Mouse (Mus musculus) liver, embryonic 15.5 days (tissue): Measurements from ENCODE around the gene Ipmk. TPM values are rescaled to one million over a fixed set of nuclear protein-coding genes. Genes with fewer than 3 reads are reported as not detected.

Experiments
- ATAC-seq: fragments of 200-750 bp; cut with Nextera tagmentation; 2 replicates; pipeline ENCODE4 v1.8.0; 2017; ENCODE audit warnings: moderate number of reproducible peaks, mild to moderate bottlenecking, moderate library complexity; ENCODE audit not compliant: insufficient read depth
- H3K27ac ChIP-seq: fragments of 300-500 bp; sonication (generic); replicated peaks from 2 replicates; pipeline ENCODE4 v1.5.1; 2015; ENCODE audit warnings: mild to moderate bottlenecking, inconsistent platforms
- H3K27me3 ChIP-seq: fragments of 300-500 bp; sonication (generic); 2 replicates; pipeline ENCODE4 v1.6.1; 2015; ENCODE audit warnings: mild to moderate bottlenecking, inconsistent platforms
- H3K36me3 ChIP-seq: fragments of 300-500 bp; sonication (generic); replicated peaks from 2 replicates; pipeline ENCODE4 v1.6.1; 2015; ENCODE audit warnings: moderate library complexity, mild to moderate bottlenecking, inconsistent platforms
- H3K4me1 ChIP-seq: fragments of 300-500 bp; sonication (generic); replicated peaks from 2 replicates; pipeline ENCODE4 v1.6.1; 2015; ENCODE audit warnings: inconsistent platforms
- H3K4me2 ChIP-seq: fragments of 300-500 bp; sonication (generic); 2 replicates; pipeline ENCODE4 v1.6.1; 2015; ENCODE audit warnings: moderate library complexity, mild to moderate bottlenecking, inconsistent platforms
- H3K4me3 ChIP-seq: fragments of 300-500 bp; sonication (generic); replicated peaks from 2 replicates; pipeline ENCODE4 v1.5.1; 2015; ENCODE audit warnings: mild to moderate bottlenecking, inconsistent platforms
- H3K9ac ChIP-seq: fragments of 300-500 bp; sonication (generic); 2 replicates; pipeline ENCODE4 v1.6.1; 2015; ENCODE audit warnings: moderate library complexity, mild to moderate bottlenecking, inconsistent platforms
- H3K9me3 ChIP-seq: fragments of 300-500 bp; sonication (generic); replicated peaks from 2 replicates; pipeline ENCODE4 v1.6.1; 2016; ENCODE audit warnings: inconsistent platforms
- WGBS: fragments of 180-500 bp; shearing (Covaris S2); methylation state at CpG from one replicate; pipeline ENCODE4 v1.1.7; 2015; ENCODE audit warnings: mixed read lengths; ENCODE audit not compliant: insufficient replicate concordance; 5-methylcytosine and 5-hydroxymethylcytosine counted together
- polyA plus RNA-seq: library from polyadenylated mRNA; unstranded; fragments of >200 nt; fragmentation: Nextera tagmentation; extraction: Ambion mirVana; gene quantifications from 2 replicates; pipeline ENCODE4 v1.2.1, GENCODE M21; 2015

Ipmk gene
- polyA plus RNA-seq, 1 experiment from 2014 or later = 8.3 TPM

DNA sequence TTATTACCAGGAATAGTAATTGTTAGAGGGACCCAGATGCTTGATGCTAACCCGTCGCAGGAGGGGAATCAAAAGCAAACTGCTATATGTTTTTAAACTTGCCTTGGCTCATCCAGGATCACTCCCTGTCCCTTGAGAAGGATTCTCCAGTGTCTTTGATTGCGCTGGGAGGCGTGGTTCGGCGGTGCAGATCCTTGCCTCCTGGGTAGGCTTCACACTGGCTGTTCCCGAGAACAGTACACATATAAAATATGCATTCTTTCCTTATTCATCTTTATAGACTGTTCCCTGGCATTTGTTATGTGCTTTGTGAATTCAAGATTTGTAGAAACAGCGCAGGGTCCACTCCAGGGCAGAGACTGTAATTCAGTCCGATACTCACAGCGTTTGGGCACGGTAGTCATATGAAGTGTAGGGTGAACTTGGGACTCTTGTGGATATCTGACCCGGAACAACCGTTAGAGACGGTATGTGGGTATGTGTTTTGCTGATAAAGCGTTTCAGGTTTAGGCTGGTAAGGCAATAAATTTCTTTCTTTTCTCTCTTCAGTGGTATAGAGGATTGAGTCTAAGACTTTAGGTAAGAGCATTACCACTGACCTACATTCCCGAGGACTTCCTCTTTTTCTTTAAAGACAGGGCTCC lies 1.2 kb downstream of the Ipmk start:
- whole genome bisulfite sequencing = 5% methylated on average over 16 of the region's 16 CpGs
- peak overlapping the region; percentile 95 for H3K9ac ChIP-seq
- H3K36me3 ChIP-seq = peaks cover 12% of the 10 kb centered on the region; the same call in 1 of the 2 replicates
- peak overlapping the region; percentile 92 for H3K4me3 ChIP-seq
- no peak for ATAC-seq
- peak overlapping the region; percentile 98 for H3K4me2 ChIP-seq
- H3K9me3 ChIP-seq = no peaks in the 10 kb centered on the region
- H3K27ac ChIP-seq = peak overlapping the region; percentile 93
- no peaks in the 10 kb centered on the region for H3K27me3 ChIP-seq
- H3K4me1 ChIP-seq = peaks cover 53% of the 10 kb centered on the region

DNA sequence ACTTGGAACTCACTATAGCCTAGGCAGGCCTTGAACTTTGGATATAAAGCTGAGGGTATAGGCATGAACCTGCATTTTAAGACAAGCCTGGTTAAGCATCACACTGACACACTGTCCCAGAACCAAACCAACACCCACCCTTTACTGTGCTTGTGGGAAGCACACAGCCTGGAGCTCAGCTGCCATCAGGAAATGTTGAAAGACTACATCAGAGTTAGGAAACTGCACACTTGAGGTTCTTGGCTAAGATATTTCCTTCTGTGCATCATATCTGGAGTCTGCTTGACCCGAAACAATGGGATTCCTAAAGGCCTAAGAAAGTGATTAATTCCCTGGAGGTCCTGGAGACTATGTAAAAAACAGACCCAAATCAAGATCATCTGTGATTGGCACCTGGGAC lies 1.7 kb downstream of the Ipmk start:
- H3K9ac ChIP-seq = peak overlapping the region; percentile 95; the same call in 1 of the 2 replicates
- WGBS = 50% methylated on average over 1 of the region's 1 CpGs

DNA sequence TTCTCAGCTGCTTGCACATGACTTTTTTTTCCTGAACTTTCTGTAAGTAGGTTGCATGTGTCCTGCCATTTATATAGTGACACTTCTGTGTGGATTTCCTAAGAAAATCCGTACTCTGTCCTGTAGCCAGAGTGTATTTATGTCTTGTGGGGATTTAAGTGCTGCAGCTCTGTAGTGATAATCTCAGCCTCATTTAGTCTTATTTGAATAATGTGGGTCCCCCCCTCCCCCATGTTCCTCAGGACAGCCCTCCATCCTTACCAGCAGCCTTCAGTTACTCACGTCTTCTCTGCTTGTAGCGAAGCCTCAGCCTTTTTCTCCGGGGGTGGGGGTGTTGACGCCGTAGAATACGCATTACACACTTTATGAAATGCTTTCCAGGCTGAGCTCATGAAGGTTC lies 3.7 kb downstream of the Ipmk start:
- WGBS = 89% methylated on average over 7 of the region's 7 CpGs
- ATAC-seq = no peak
- no peaks in the 10 kb centered on the region for H3K9me3 ChIP-seq

More for the DNA sequence above, 1.7 kb downstream of the Ipmk start:
- peak overlapping the region; percentile 98 for H3K4me2 ChIP-seq
- H3K9me3 ChIP-seq = no peaks in the 10 kb centered on the region
- peak overlapping the region; percentile 92 for H3K4me3 ChIP-seq
- peaks cover 48% of the 10 kb centered on the region for H3K4me1 ChIP-seq
- peak overlapping the region; percentile 93 for H3K27ac ChIP-seq
- H3K27me3 ChIP-seq = no peaks in the 10 kb centered on the region
- no peak for ATAC-seq
- peaks cover 12% of the 10 kb centered on the region; the same call in 1 of the 2 replicates for H3K36me3 ChIP-seq

DNA sequence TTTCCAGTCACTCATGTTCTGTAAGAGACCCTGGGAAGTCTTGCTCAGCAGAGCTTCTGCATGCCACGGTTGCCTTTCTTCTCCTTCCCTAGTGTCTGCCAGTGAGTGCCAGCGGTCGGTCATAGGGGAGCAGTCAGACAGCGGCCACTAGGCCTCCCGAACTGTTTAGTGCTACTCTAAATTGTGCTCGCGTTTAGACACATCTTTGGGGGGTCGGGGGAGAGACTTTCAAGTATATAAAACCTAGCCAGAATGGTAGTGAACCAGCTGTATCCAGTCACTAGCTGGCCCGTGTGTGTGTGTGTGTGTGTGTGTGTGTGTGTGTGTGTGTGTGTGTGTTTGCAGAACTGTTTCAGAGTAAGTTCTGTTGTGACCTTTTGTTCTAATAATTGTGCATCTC lies 6.3 kb downstream of the Ipmk start:
- no peak overlapping the region for H3K4me3 ChIP-seq
- no peaks in the 10 kb centered on the region for H3K9me3 ChIP-seq
- no peak for ATAC-seq
- H3K4me1 ChIP-seq = peaks cover 14% of the 10 kb centered on the region
- no peak overlapping the region for H3K27ac ChIP-seq
- H3K36me3 ChIP-seq = peaks cover 12% of the 10 kb centered on the region; the same call in 1 of the 2 replicates
- no peak overlapping the region for H3K4me2 ChIP-seq
- WGBS = 73% methylated on average over 9 of the region's 9 CpGs
- no peaks in the 10 kb centered on the region for H3K27me3 ChIP-seq
- H3K9ac ChIP-seq = no peak overlapping the region

More for the DNA sequence above, 3.7 kb downstream of the Ipmk start:
- peaks cover 12% of the 10 kb centered on the region; the same call in 1 of the 2 replicates for H3K36me3 ChIP-seq
- H3K27me3 ChIP-seq = no peaks in the 10 kb centered on the region
- no peak overlapping the region for H3K4me3 ChIP-seq
- H3K4me2 ChIP-seq = no peak overlapping the region
- no peak overlapping the region for H3K9ac ChIP-seq
- H3K27ac ChIP-seq = no peak overlapping the region
- H3K4me1 ChIP-seq = peaks cover 34% of the 10 kb centered on the region

DNA sequence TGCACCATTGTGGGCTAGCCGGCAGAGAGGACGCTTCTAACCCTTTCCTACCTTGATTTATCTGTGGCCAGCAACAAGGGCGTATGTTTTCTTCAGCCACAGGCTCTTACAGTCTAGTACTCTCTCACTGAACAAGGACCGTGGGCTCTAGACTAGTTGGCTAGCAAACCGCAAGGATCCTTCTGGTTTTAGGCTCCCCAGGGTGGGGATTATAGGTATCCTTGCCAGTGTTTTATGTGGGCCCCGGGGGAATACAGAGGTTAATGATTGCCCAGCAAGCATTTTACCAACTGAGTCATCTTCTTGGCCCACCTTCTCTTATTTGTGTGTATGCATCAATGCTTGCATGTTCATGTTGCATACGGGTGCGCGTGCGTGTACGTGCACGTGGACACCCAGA lies 7.4 kb downstream of the Ipmk start:
- no peak for ATAC-seq
- no peak overlapping the region for H3K9ac ChIP-seq
- H3K27me3 ChIP-seq = no peaks in the 10 kb centered on the region
- H3K4me2 ChIP-seq = no peak overlapping the region
- no peaks in the 10 kb centered on the region for H3K9me3 ChIP-seq
- 84% methylated on average over 12 of the region's 12 CpGs for WGBS
- peaks cover 12% of the 10 kb centered on the region; the same call in 1 of the 2 replicates for H3K36me3 ChIP-seq
- H3K27ac ChIP-seq = no peak overlapping the region
- H3K4me1 ChIP-seq = peaks cover 3% of the 10 kb centered on the region
- H3K4me3 ChIP-seq = no peak overlapping the region

DNA sequence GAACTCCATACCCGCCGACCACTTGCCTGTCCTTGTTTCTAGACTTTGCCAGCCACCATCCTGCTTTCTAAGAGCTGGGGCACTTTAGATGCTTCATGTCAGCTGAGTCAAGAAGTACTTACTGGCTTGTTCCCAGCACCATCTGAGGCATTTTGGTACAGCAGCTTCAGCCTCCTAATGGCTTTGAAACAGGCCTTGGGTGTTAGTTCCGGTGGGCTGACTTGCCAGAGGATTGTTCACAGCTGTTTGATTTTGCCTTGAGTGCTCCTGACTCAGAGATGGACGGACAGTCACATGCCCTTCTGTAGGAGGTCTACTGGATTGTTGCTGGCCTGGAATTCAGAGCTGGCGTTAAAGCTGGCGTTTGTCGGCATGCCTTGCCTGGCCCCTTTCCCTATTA lies 13.5 kb downstream of the Ipmk start:
- H3K4me2 ChIP-seq = no peak overlapping the region
- H3K4me1 ChIP-seq = peaks cover 7% of the 10 kb centered on the region
- WGBS = 74% methylated on average over 7 of the region's 7 CpGs
- H3K27me3 ChIP-seq = no peaks in the 10 kb centered on the region
- no peak overlapping the region for H3K4me3 ChIP-seq
- H3K27ac ChIP-seq = no peak overlapping the region
- ATAC-seq = no peak
- no peak overlapping the region for H3K9ac ChIP-seq
- H3K36me3 ChIP-seq = peaks cover 7% of the 10 kb centered on the region
- H3K9me3 ChIP-seq = no peaks in the 10 kb centered on the region

DNA sequence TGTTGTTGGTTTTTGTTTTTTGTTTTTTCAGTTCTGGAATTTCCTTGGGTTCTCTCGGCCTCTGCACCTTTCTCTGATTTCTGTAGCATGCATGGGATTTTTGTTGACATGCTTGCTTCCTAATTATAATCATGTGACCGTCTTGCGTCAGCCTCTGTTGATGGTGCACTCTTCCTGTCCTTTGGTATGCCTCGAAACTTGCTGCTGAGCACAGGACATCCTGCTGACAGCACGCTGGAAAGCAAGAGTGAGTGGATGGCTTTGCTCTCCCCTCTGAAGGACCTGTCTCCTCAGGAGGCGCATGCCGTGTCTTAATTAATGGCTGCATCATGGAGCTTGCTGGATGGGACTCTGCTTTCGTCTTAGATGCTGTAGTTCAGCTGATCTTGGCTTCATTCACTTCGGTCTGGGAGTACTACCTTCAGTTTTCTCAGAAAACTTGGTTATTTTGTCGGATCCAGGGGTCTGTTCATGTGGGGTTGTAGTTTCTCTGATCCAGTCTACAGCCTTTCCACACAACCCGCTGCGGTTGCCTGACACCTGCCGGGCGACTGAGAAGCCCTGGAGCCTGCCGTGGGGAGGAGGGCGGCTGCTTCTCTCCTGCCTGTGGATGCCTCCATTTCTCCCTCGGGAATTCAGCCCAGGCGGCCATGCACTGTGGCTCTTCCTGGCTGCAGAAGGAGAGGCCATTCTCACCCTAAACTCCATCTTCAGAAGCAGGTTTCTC lies 14.4 kb downstream of the Ipmk start:
- Histone ChIP-seq H3K36me3 (peaks cover 16% of the 10 kb centered on the region), H3K4me3 (no peak overlapping the region), H3K9ac (no peak overlapping the region), H3K27me3 (no peaks in the 10 kb centered on the region), H3K4me1 (peaks cover 7% of the 10 kb centered on the region), H3K27ac (no peak overlapping the region), H3K9me3 (no peaks in the 10 kb centered on the region), H3K4me2 (no peak overlapping the region)
- 43% methylated on average over 18 of the region's 18 CpGs for WGBS
- no peak; the same call in 1 of the 2 replicates for ATAC-seq

DNA sequence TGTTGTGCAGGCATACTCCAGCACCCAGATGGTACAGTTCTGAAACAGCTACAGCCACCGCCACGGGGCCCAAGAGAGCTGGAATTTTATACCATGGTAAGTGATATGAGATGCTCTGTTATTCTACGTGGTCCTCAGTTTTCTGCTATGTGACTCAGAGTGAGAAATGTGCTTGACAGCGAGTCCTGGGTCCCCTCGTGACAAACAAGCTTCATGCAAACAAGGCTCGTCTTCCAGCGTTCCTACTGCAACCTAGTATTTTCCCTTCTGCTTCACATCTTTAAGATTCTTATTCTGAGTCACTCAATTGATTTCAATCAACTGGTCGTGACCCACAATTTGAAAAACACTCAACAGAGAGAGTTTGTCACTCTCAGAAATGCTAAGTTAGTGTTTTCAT lies 15.9 kb downstream of the Ipmk start:
- WGBS = 75% methylated on average over 8 of the region's 8 CpGs
- ATAC-seq = no peak
- Histone ChIP-seq H3K9me3 (no peaks in the 10 kb centered on the region), H3K4me3 (no peak overlapping the region), H3K36me3 (peaks cover 21% of the 10 kb centered on the region), H3K4me1 (peaks cover 11% of the 10 kb centered on the region), H3K9ac (no peak overlapping the region), H3K27ac (no peak overlapping the region), H3K27me3 (no peaks in the 10 kb centered on the region), H3K4me2 (no peak overlapping the region)

DNA sequence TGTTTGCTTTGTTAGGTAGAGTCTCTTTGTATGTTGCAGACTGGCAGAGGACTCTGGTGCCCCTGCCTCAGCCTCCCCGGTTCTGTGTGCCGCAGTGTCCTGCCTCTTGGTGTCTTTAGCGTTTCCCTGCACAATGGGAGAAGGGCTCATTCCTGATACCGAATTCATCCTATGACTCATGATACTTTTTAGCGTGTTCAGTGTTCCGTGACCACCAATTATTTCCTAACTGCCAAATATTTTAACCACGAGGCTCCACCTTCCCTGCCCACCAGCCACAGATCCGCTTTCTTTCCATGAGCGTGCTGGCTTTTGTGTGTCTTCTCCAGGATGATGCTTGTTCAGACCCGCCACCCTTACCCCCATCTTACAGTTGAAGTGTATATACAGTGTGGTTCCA lies 16.3 kb downstream of the Ipmk start:
- Histone ChIP-seq H3K27ac (no peak overlapping the region), H3K9me3 (no peaks in the 10 kb centered on the region), H3K4me2 (no peak overlapping the region), H3K4me3 (no peak overlapping the region), H3K36me3 (peaks cover 21% of the 10 kb centered on the region), H3K9ac (no peak overlapping the region), H3K27me3 (no peaks in the 10 kb centered on the region), H3K4me1 (peaks cover 15% of the 10 kb centered on the region)
- 71% methylated on average over 10 of the region's 10 CpGs for WGBS
- no peak for ATAC-seq

DNA sequence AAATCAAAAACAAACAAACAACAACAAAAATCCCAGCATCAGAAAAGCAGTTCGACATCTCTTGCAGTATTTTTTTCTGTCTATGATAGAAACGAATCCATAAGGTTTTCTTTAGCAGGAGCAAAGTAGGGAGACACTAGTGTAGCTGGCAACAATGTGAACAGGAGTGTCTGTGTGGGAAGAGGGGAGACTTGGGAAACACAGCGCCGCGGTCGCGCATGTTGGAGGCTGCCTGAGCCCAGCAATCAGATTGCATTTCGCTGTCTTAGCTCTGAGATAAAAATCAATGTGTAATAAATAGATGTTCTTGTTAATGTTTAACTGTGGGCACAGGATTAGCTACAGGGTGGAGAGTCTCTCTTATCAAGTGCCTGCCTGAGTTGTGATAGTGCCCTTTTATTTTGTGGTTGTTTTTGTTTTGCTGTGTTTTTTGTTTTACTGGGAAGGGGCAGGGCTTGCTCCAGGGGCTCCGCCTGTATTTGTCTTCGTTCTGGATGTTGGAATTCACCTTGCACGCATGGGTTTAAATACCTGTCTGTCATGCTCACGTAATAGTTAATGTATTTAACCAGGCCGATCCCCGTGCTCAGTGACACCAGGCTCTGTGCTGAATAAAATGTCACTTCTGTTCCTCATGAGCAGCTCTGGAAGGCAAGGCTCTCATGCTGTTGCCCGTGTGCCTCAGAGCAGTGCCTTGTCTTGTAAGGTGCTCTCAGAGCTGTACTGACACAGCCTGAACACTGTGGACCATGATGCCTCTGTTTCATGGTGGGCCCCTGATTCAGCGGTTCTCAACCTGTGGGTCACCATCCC lies 20.8 kb downstream of the Ipmk start:
- H3K36me3 ChIP-seq = peaks cover 28% of the 10 kb centered on the region
- WGBS = 70% methylated on average over 16 of the region's 16 CpGs
- no peak overlapping the region for H3K4me3 ChIP-seq
- no peak overlapping the region for H3K27ac ChIP-seq
- H3K9me3 ChIP-seq = no peaks in the 10 kb centered on the region
- ATAC-seq = no peak
- H3K4me2 ChIP-seq = no peak overlapping the region
- no peaks in the 10 kb centered on the region for H3K27me3 ChIP-seq
- H3K4me1 ChIP-seq = peaks cover 14% of the 10 kb centered on the region
- no peak overlapping the region for H3K9ac ChIP-seq

DNA sequence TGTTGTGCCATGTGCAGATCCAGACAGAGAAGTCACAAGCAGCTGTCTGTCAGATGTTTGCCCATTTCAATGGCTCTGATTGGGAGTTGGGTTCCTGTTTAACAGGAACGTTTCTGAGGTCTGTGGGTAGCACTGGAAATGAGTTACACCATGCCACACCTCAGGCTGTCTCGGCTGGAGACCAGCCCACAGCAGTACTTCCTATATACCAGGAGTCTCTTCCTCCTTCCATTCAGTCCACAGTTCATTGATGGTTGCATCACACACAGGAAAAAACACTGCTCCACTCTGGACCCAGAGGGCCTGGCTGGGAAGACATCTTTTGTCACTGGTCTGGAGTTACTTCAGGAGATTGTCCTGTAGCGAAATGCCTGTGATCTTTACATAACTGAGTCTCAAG lies 21.9 kb downstream of the Ipmk start:
- Histone ChIP-seq H3K4me3 (no peak overlapping the region), H3K27ac (no peak overlapping the region), H3K4me2 (no peak overlapping the region), H3K27me3 (no peaks in the 10 kb centered on the region), H3K36me3 (peaks cover 28% of the 10 kb centered on the region), H3K9ac (no peak overlapping the region), H3K4me1 (peaks cover 14% of the 10 kb centered on the region), H3K9me3 (no peaks in the 10 kb centered on the region)
- peak; percentile 30; the same call in 1 of the 2 replicates for ATAC-seq
- 38% methylated on average over 3 of the region's 3 CpGs for WGBS
